In the genomic region with DNA sequence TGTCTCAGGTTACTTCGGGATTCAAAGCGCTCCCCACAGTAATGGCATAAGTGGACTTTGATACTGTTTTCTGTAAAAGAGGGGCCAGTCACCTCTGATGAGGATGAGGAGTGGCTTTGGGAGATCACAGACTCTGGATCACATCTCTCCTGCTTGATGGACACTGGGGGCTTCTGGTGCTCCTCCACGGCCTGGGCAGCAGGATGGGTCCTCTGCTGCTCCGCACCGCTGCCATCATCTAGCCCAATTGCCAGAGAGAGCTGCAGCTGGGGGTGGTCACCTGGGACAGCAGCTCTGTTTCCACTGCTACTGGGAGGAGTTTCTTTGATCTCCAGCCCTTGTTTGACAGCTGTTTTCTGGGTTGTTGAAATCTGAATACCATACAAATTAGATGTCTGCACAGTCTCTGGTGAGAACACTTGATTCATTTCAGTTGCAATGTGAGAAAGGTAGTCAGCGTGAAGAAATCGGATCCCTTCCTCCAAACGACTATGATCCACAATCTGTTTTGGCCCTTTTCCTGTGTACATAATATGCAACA, we compare ENCODE assay signal across 29 mouse cellular contexts. TPM values are rescaled to one million over a fixed set of nuclear protein-coding genes. Genes with fewer than 3 reads are reported as not detected.
DNase-seq lines count a peak whose midpoint lies in the region; ATAC-seq and TF ChIP-seq lines count a peak whose summit lies in the region.
"Had no signal": no experiment of that assay in that cellular context is flagged by ENCODE, and none has a peak within 500 bp of the region (broad histone marks: within the 10 kb centered on the region; RNA-seq: fewer than 3 reads in every experiment).

No protein-coding gene starts in this region.

- H3K4me2 ChIP-seq in kidney, embryonic 15.5 days: no peak overlapping the region
- H3K4me2 ChIP-seq in midbrain, embryonic 11.5 days: no peak overlapping the region
- H3K4me2 ChIP-seq in midbrain, postnatal 0 days (ENCODE audit: low read depth, low read length, poor library complexity, severe bottlenecking): no peak overlapping the region
- H3K4me2 ChIP-seq in embryonic facial prominence, embryonic 15.5 days (replicated peaks): no peak overlapping the region
- H3K4me2 ChIP-seq: embryonic facial prominence, embryonic 12.5 days; forebrain, embryonic 13.5 days; heart, embryonic 12.5 days; heart, embryonic 15.5 days; hindbrain, embryonic 13.5 days had no signal

- no peak for TF ChIP-seq CTCF in midbrain, postnatal 0 days (IDR thresholded peaks at IDR 0.05)

- no peaks in the 10 kb centered on the region for H3K27me3 ChIP-seq in kidney, embryonic 15.5 days
- no peaks in the 10 kb centered on the region for H3K27me3 ChIP-seq in midbrain, embryonic 11.5 days (ENCODE audit: control insufficient read depth, insufficient read depth, low read length)
- no peaks in the 10 kb centered on the region for H3K27me3 ChIP-seq in midbrain, postnatal 0 days (ENCODE audit: insufficient read depth, low read length)
- H3K27me3 ChIP-seq in embryonic facial prominence, embryonic 10.5 days (replicated peaks; ENCODE audit: low read depth, poor library complexity, severe bottlenecking): no peaks in the 10 kb centered on the region
- H3K27me3 ChIP-seq in embryonic facial prominence, embryonic 15.5 days: no peaks in the 10 kb centered on the region
- H3K27me3 ChIP-seq: embryonic facial prominence, embryonic 12.5 days; forebrain, embryonic 13.5 days; heart, embryonic 12.5 days; heart, embryonic 15.5 days; hindbrain, embryonic 13.5 days had no signal

- 48% methylated on average over 8 of the region's 8 CpGs for WGBS in kidney, embryonic 15.5 days
- WGBS in midbrain, embryonic 11.5 days: 89% methylated on average over 8 of the region's 8 CpGs
- WGBS in midbrain, postnatal 0 days: 76% methylated on average over 8 of the region's 8 CpGs
- 79% methylated on average over 8 of the region's 8 CpGs for WGBS in embryonic facial prominence, embryonic 10.5 days
- WGBS in embryonic facial prominence, embryonic 15.5 days: 51% methylated on average over 8 of the region's 8 CpGs

- no peak overlapping the region for H3K27ac ChIP-seq in kidney, embryonic 15.5 days
- no peak overlapping the region for H3K27ac ChIP-seq in midbrain, embryonic 11.5 days (ENCODE audit: low read depth, low read length)
- no peak overlapping the region for H3K27ac ChIP-seq in midbrain, postnatal 0 days (ENCODE audit: low read depth, low read length)
- no peak overlapping the region for H3K27ac ChIP-seq in embryonic facial prominence, embryonic 10.5 days (replicated peaks)
- H3K27ac ChIP-seq in embryonic facial prominence, embryonic 15.5 days (replicated peaks): no peak overlapping the region
- H3K27ac ChIP-seq: embryonic facial prominence, embryonic 12.5 days; forebrain, embryonic 10.5 days; forebrain, embryonic 13.5 days; heart, embryonic 15.5 days; hindbrain, embryonic 10.5 days; hindbrain, embryonic 13.5 days had no signal

- H3K4me3 ChIP-seq in kidney, embryonic 15.5 days (replicated peaks): no peak overlapping the region
- no peak overlapping the region for H3K4me3 ChIP-seq in midbrain, embryonic 11.5 days (ENCODE audit: low read depth, low read length)
- no peak overlapping the region for H3K4me3 ChIP-seq in midbrain, postnatal 0 days (ENCODE audit: low read depth, low read length)
- H3K4me3 ChIP-seq in embryonic facial prominence, embryonic 10.5 days: no peak overlapping the region
- H3K4me3 ChIP-seq in embryonic facial prominence, embryonic 15.5 days (replicated peaks): no peak overlapping the region
- H3K4me3 ChIP-seq: embryonic facial prominence, embryonic 12.5 days; forebrain, embryonic 10.5 days; forebrain, embryonic 13.5 days; heart, embryonic 12.5 days; heart, embryonic 15.5 days; hindbrain, embryonic 10.5 days; hindbrain, embryonic 13.5 days had no signal

- no peaks in the 10 kb centered on the region for H3K9me3 ChIP-seq in kidney, embryonic 15.5 days (replicated peaks)
- H3K9me3 ChIP-seq in midbrain, embryonic 11.5 days (ENCODE audit: control insufficient read depth, low read length): no peaks in the 10 kb centered on the region
- H3K9me3 ChIP-seq in midbrain, postnatal 0 days (ENCODE audit: low read length): no peaks in the 10 kb centered on the region
- no peaks in the 10 kb centered on the region for H3K9me3 ChIP-seq in embryonic facial prominence, embryonic 10.5 days
- H3K9me3 ChIP-seq in embryonic facial prominence, embryonic 15.5 days (replicated peaks): no peaks in the 10 kb centered on the region
- H3K9me3 ChIP-seq: embryonic facial prominence, embryonic 12.5 days; forebrain, embryonic 10.5 days; forebrain, embryonic 13.5 days; heart, embryonic 12.5 days; heart, embryonic 15.5 days; hindbrain, embryonic 10.5 days; hindbrain, embryonic 13.5 days had no signal

- H3K9ac ChIP-seq in kidney, embryonic 15.5 days: no peak overlapping the region
- no peak overlapping the region for H3K9ac ChIP-seq in midbrain, embryonic 11.5 days (ENCODE audit: low read length)
- no peak overlapping the region for H3K9ac ChIP-seq in midbrain, postnatal 0 days (replicated peaks; ENCODE audit: low read length, poor library complexity, severe bottlenecking)
- H3K9ac ChIP-seq in embryonic facial prominence, embryonic 15.5 days: no peak overlapping the region
- H3K9ac ChIP-seq: embryonic facial prominence, embryonic 12.5 days; forebrain, embryonic 13.5 days; heart, embryonic 12.5 days; heart, embryonic 15.5 days; hindbrain, embryonic 13.5 days had no signal

- H3K36me3 ChIP-seq in kidney, embryonic 15.5 days: peaks cover 44% of the 10 kb centered on the region
- no peaks in the 10 kb centered on the region; the same call in none of the 2 replicates for H3K36me3 ChIP-seq in midbrain, embryonic 11.5 days (ENCODE audit: control insufficient read depth, insufficient read depth, low read length)
- peaks cover 23% of the 10 kb centered on the region; the same call in 1 of the 2 replicates for H3K36me3 ChIP-seq in midbrain, postnatal 0 days (ENCODE audit: insufficient read depth, low read length)
- H3K36me3 ChIP-seq in embryonic facial prominence, embryonic 10.5 days (replicated peaks): peaks cover 72% of the 10 kb centered on the region
- peaks cover 24% of the 10 kb centered on the region for H3K36me3 ChIP-seq in embryonic facial prominence, embryonic 15.5 days

- peaks cover 5% of the 10 kb centered on the region; the same call in 1 of the 2 replicates for H3K4me1 ChIP-seq in kidney, embryonic 15.5 days
- no peaks in the 10 kb centered on the region for H3K4me1 ChIP-seq in midbrain, embryonic 11.5 days (ENCODE audit: control insufficient read depth, insufficient read depth, low read length)
- no peaks in the 10 kb centered on the region for H3K4me1 ChIP-seq in midbrain, postnatal 0 days (ENCODE audit: insufficient read depth, low read length)
- peaks cover 5% of the 10 kb centered on the region; the same call in 1 of the 2 replicates for H3K4me1 ChIP-seq in embryonic facial prominence, embryonic 10.5 days
- no peaks in the 10 kb centered on the region for H3K4me1 ChIP-seq in embryonic facial prominence, embryonic 15.5 days
- H3K4me1 ChIP-seq: embryonic facial prominence, embryonic 12.5 days; forebrain, embryonic 10.5 days; forebrain, embryonic 13.5 days; heart, embryonic 15.5 days; hindbrain, embryonic 10.5 days; hindbrain, embryonic 13.5 days had no signal

- no peak for DNase-seq in kidney, adult 8-10 months
- peak; percentile 41 for DNase-seq in midbrain, embryonic 11.5 days (ENCODE audit: low spot score, missing footprints)
- no peak for DNase-seq in midbrain, postnatal 0 days (ENCODE audit: low spot score)
- DNase-seq in embryonic facial prominence, embryonic 10.5 days (ENCODE audit: low spot score): peak; percentile 34
- DNase-seq in MN1 (ENCODE audit: low spot score): no peak
- DNase-seq: adrenal gland, adult 8-10 months; adrenal gland, postnatal 25 days; B cell, adult 2 months; cerebellum, adult 11-12 months; cerebellum, adult 8-10 months; cerebellum, postnatal 10 days; cerebellum, postnatal 36 days; embryo, embryonic 11 days; gastrocnemius, postnatal 14 days; heart, adult 11 months; heart, postnatal 10 days; heart, postnatal 36 days had no signal

- ATAC-seq in kidney, embryonic 15.5 days (replicated peaks; ENCODE audit: low FRiP score): peak; percentile 67
- no peak for ATAC-seq in midbrain, embryonic 11.5 days (ENCODE audit: low FRiP score)
- ATAC-seq in midbrain, postnatal 0 days (ENCODE audit: low FRiP score): no peak
- 0 out of 2 replicates have a peak, but pooled peaks have one; percentile 43 for ATAC-seq in embryonic facial prominence, embryonic 15.5 days (ENCODE audit: insufficient number of reproducible peaks, low FRiP score, low TSS enrichment, low read depth)
- ATAC-seq: activated CD4-positive, CD25-positive, alpha-beta regulatory T cell, adult 4 months; forebrain, embryonic 13.5 days; forebrain, embryonic 16.5 days; hindbrain, embryonic 16.5 days had no signal

RNA-seq across cellular contexts. Expression of gene Zbtb25, which starts 19.7 kb away (rescaled TPM):
- 14.9 and 16.3 TPM in 2 replicates for polyA plus RNA-seq in kidney, embryonic 15.5 days (2015; fragmentation: Nextera tagmentation; extraction: Ambion mirVana)
- 20.9 and 23.4 TPM in 2 replicates for polyA plus RNA-seq in midbrain, embryonic 11.5 days (2014; fragmentation: Nextera tagmentation; extraction: Ambion mirVana)
- 19.9 and 24.4 TPM in 2 replicates for total RNA-seq in midbrain, postnatal 0 days (2014; rRNA removed)
- 10.9 and 11.5 TPM in 2 replicates for polyA plus RNA-seq in midbrain, postnatal 0 days (2015; fragmentation: Nextera tagmentation; extraction: Ambion mirVana)
- polyA plus RNA-seq in embryonic facial prominence, embryonic 10.5 days (2016; fragmentation: Nextera tagmentation; extraction: Ambion mirVana): 14.6 and 17.7 TPM in 2 replicates
- 16.1 and 19.4 TPM in 2 replicates for polyA plus RNA-seq in embryonic facial prominence, embryonic 15.5 days (2015; fragmentation: Nextera tagmentation; extraction: Ambion mirVana)

RNA-seq across cellular contexts. Expression of gene Zbtb1, which starts 20.3 kb away (rescaled TPM):
- 10.3 and 10.8 TPM in 2 replicates for polyA plus RNA-seq in kidney, embryonic 15.5 days (2015; fragmentation: Nextera tagmentation; extraction: Ambion mirVana)
- 7.6 and 7.8 TPM in 2 replicates for polyA plus RNA-seq in midbrain, embryonic 11.5 days (2014; fragmentation: Nextera tagmentation; extraction: Ambion mirVana)
- 2.9 and 3.4 TPM in 2 replicates for total RNA-seq in midbrain, postnatal 0 days (2014; rRNA removed)
- 1.7 and 1.9 TPM in 2 replicates for polyA plus RNA-seq in midbrain, postnatal 0 days (2015; fragmentation: Nextera tagmentation; extraction: Ambion mirVana)
- polyA plus RNA-seq in embryonic facial prominence, embryonic 10.5 days (2016; fragmentation: Nextera tagmentation; extraction: Ambion mirVana): 9.4 and 10.0 TPM in 2 replicates
- polyA plus RNA-seq in embryonic facial prominence, embryonic 15.5 days (2015; fragmentation: Nextera tagmentation; extraction: Ambion mirVana): 9.4 and 9.8 TPM in 2 replicates

RNA-seq across cellular contexts. Expression of gene Akap5, which starts 25.1 kb away (rescaled TPM):
- polyA plus RNA-seq in kidney, embryonic 15.5 days (2015; fragmentation: Nextera tagmentation; extraction: Ambion mirVana): 1.3 and 1.6 TPM in 2 replicates
- 4.1 TPM in 2 replicates for polyA plus RNA-seq in midbrain, embryonic 11.5 days (2014; fragmentation: Nextera tagmentation; extraction: Ambion mirVana)
- total RNA-seq in midbrain, postnatal 0 days (2014; rRNA removed): 17.2 and 18.0 TPM in 2 replicates
- polyA plus RNA-seq in midbrain, postnatal 0 days (2015; fragmentation: Nextera tagmentation; extraction: Ambion mirVana): 9.4 and 10.7 TPM in 2 replicates
- 2.3 and 2.7 TPM in 2 replicates for polyA plus RNA-seq in embryonic facial prominence, embryonic 10.5 days (2016; fragmentation: Nextera tagmentation; extraction: Ambion mirVana)
- polyA plus RNA-seq in embryonic facial prominence, embryonic 15.5 days (2015; fragmentation: Nextera tagmentation; extraction: Ambion mirVana): 1.0 and 1.1 TPM in 2 replicates

RNA-seq across cellular contexts. Expression of gene Hspa2, which starts 54.2 kb away (rescaled TPM):
- 9.3 and 10.3 TPM in 2 replicates for polyA plus RNA-seq in kidney, embryonic 15.5 days (2015; fragmentation: Nextera tagmentation; extraction: Ambion mirVana)
- polyA plus RNA-seq in midbrain, embryonic 11.5 days (2014; fragmentation: Nextera tagmentation; extraction: Ambion mirVana): 5.1 and 7.0 TPM in 2 replicates
- 10.2 and 13.6 TPM in 2 replicates for total RNA-seq in midbrain, postnatal 0 days (2014; rRNA removed)
- 7.6 and 8.8 TPM in 2 replicates for polyA plus RNA-seq in midbrain, postnatal 0 days (2015; fragmentation: Nextera tagmentation; extraction: Ambion mirVana)
- 5.4 and 5.9 TPM in 2 replicates for polyA plus RNA-seq in embryonic facial prominence, embryonic 10.5 days (2016; fragmentation: Nextera tagmentation; extraction: Ambion mirVana)
- 13.3 and 18.4 TPM in 2 replicates for polyA plus RNA-seq in embryonic facial prominence, embryonic 15.5 days (2015; fragmentation: Nextera tagmentation; extraction: Ambion mirVana)

Comparison
In these comparisons a context has a peak if more than half of its experiments do, and no peak if none do; other contexts are left out.
1. DNase-seq: peak in midbrain, embryonic 11.5 days (single experiment) and embryonic facial prominence, embryonic 10.5 days (single experiment); none in kidney, adult 8-10 months (0 of 2), midbrain, postnatal 0 days (single experiment) and MN1 (single experiment).
2. ATAC-seq: peak in kidney, embryonic 15.5 days (single experiment) and embryonic facial prominence, embryonic 15.5 days (single experiment); none in midbrain, embryonic 11.5 days (single experiment) and midbrain, postnatal 0 days (single experiment).